Mouse (Mus musculus): ENCODE measurements around the gene Clec12b.
A peak's percentile ranks its signal among the peaks of the same experiment; 100 is the strongest.

Clec12b gene

GRCm38 (mm10) chr6:129385774-129386173, at the start of gene Clec12b:
Gene Clec12b (minus strand): TSS chr6:129385874.
- TF ChIP-seq GATA4 (IDR thresholded peaks at IDR 0.05; ENCODE audit: insufficient replicate concordance, low read length) = no peak

DNA sequence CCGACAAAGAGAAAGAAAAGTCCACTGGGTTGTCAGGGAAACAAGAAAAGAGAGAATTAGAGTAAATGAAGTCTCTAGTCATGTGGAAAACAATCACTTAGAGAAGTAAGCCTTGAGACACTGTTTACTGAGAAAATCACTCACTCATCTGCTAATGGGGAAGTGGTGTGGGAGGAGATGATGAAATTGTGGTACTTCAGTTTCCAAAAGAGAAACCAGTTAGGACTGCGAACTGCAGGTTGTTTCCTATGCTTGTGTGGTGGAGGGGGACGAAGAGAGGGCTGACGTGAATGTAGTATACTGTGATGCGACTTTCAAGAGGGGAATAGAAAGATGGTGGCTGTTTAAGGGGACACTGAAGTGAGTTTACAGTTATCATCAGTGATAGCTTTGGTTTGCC, 48.6 kb upstream of the Clec12b start:
- no peak for TF ChIP-seq GATA4 (IDR thresholded peaks at IDR 0.05; ENCODE audit: insufficient replicate concordance, low read length)

GRCm38 (mm10) chr6:129427281-129427680, 41.6 kb upstream of the Clec12b start:
- no peak for TF ChIP-seq GATA4 (IDR thresholded peaks at IDR 0.05; ENCODE audit: insufficient replicate concordance, low read length)

GRCm38 (mm10) chr6:129425812-129426211, 40.1 kb upstream of the Clec12b start:
- TF ChIP-seq GATA4 (IDR thresholded peaks at IDR 0.05; ENCODE audit: insufficient replicate concordance, low read length) = peak; percentile 86; the same call in 1 of the 2 replicates

DNA sequence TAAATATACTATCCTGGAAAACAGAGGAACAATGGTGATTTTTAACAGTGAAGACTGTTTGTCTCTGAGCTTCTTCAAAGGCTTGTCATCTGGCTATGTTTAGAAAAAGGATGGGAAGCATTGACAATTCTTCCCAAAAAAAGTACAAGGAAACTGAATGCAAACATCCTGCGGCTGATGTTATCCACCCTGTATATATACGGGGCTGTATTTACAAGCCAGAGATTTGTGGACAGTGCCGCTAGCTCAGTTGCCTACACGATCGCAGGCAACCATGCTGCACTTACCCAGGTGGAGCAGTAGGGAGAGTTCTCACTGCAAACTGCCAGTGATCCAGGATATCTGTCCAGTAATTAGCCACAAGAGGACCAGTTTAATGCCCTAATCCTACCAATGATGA, 39.5 kb upstream of the Clec12b start:
- TF ChIP-seq GATA4 (IDR thresholded peaks at IDR 0.05; ENCODE audit: insufficient replicate concordance, low read length) = no peak

DNA sequence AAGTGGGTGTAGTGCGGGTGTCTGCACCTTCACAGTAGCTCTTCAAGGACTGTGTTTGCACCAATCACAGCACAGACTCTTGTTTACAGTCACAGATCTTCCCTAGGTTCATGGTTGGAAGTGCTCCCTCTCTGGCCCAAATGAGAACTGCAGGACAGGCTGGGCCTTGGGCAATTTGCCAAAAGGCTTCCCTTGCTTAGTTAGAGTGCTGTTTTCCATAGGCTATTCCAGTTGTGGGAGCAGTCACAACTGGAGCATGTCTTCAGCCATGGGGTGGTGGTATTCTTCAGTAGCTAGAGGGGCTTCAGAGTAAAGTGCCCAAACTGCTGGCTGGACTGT, 38.0 kb upstream of the Clec12b start:
- no peak for TF ChIP-seq GATA4 (IDR thresholded peaks at IDR 0.05; ENCODE audit: insufficient replicate concordance, low read length)

GRCm38 (mm10) chr6:129423040-129423733, 37.5 kb upstream of the Clec12b start:
- TF ChIP-seq GATA4 (IDR thresholded peaks at IDR 0.05; ENCODE audit: insufficient replicate concordance, low read length) = no peak

DNA sequence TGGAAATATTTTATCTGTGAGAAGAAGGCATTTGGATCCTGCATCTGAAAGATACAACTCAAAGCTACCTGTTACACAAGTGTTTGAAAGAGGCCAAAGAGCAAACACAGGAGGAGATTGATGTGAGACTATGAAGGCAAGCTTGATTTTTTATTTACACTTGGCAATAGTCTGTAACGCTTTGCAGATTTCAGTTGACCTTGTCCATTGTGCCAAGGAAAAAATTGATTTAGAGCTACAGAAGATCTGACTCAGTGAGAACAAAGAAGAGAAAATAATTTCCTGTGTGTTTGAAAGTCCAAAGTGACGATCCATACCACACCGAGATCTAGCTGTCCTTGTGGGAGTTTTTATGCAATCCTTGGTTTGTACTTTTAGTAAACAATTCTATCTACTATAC, 36.6 kb upstream of the Clec12b start:
- TF ChIP-seq GATA4 (IDR thresholded peaks at IDR 0.05; ENCODE audit: insufficient replicate concordance, low read length) = no peak

DNA sequence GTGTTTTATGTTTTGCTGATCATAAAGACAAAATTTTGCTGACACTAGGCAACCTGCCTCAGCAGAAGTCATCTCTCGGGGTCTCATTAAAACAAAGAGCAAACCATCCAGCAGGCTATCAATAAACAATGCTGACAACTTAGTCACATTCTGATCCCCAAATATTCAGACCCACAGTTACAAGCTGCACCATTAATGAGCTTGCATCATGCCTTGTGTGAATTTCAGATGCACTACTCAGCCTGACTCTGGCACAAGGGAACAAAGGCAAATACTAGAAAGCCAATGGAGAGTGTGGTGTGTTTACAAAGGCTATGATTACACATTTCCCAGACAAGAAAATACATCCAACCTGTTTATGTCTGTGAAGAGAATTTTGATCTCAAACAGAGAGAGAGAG, 28.5 kb upstream of the Clec12b start:
- TF ChIP-seq GATA4 (IDR thresholded peaks at IDR 0.05; ENCODE audit: insufficient replicate concordance, low read length) = no peak

GRCm38 (mm10) chr6:129408562-129408961, 22.9 kb upstream of the Clec12b start, which contains the start of gene Clec9a:
Gene Clec9a (plus strand): TSS chr6:129408862.
- no peak for TF ChIP-seq GATA4 (IDR thresholded peaks at IDR 0.05; ENCODE audit: insufficient replicate concordance, low read length)

DNA sequence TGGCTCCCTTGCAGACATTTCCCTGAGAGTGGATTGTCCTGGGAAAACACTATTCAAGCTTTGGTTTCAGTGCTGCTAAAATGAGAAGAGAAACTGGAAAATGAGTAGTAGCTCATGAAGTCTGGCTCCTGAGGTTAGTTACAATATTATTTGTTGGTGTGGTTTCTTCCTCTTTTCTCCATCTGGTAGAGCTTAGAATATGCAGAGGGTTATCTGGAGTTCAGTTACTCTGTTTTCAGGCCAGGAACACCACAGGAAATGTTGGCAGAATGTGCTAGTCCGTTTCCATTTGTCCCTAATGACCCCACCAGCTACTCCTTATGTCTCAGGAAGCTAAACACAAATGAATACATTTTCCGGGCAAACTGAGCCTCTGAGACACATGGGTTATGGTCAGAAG, 21.6 kb upstream of the Clec12b start:
- TF ChIP-seq GATA4 (IDR thresholded peaks at IDR 0.05; ENCODE audit: insufficient replicate concordance, low read length) = peak; percentile 73; the same call in 1 of the 2 replicates

DNA sequence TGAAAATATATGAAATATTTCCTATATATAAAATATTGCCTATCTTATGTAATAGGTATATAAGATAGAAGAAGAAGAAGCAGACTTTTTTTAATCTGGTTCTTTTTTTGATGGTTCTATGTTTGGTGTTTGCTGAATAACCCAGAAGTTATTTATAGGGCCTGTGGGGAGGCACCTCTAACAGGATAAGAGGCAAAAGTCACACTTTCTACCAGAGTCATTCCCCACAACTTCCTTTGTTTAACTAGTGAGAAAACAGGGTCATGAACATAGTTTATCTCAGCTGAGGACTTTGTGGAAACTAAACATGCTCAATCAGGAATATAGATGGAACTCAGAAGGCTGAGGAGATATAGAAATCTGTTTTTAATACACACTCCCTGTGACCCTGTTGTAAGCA, 20.3 kb upstream of the Clec12b start:
- no peak for TF ChIP-seq GATA4 (IDR thresholded peaks at IDR 0.05; ENCODE audit: insufficient replicate concordance, low read length)

DNA sequence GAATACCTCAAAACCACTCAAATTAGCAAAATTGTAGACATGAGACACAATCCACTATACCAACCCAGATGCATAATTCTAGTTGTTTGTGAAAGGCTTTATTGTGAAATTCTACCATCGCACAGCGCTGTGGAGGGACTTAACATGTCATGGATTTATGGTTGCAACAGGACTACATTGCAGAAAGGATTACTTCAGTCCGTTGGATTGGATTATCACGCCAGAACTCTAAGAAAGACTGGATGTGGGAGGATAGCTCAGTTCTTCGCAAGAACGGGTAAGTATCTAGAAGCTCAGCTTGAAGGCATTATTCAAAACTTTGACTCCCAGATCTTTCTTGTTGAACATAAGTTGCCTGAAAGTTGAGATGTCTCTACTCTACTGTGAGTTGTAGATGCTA, 17.7 kb upstream of the Clec12b start:
- no peak for TF ChIP-seq GATA4 (IDR thresholded peaks at IDR 0.05; ENCODE audit: insufficient replicate concordance, low read length)

DNA sequence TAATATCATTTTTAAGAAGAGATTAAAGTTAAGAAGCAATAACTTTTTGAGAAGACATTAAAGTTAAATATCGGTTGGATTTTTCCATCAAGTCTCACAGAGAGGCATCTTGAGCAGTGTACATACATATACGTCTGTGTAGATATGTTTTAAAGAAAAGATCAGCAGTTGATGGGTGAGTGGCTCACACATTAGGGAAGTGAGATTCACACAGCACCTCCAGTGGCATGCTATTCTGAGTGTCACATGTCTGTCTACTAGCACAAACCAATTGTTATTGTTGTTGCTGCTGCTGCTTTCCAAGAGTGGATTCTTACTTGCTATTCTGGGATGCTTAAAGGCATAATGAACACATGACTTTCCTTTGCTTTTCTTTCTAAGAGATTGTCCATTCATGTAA, 16.7 kb upstream of the Clec12b start:
- no peak for TF ChIP-seq GATA4 (IDR thresholded peaks at IDR 0.05; ENCODE audit: insufficient replicate concordance, low read length)

GRCm38 (mm10) chr6:129399945-129400344, 14.3 kb upstream of the Clec12b start:
- no peak for TF ChIP-seq GATA4 (IDR thresholded peaks at IDR 0.05; ENCODE audit: insufficient replicate concordance, low read length)

- TF ChIP-seq GATA4 (IDR thresholded peaks at IDR 0.05; ENCODE audit: insufficient replicate concordance, low read length) = peak; percentile 83
Observed at GRCm38 (mm10) chr6:129396997-129397396, 11.3 kb upstream of the Clec12b start, which contains the start of gene Clec1b. Gene Clec1b (plus strand): TSS chr6:129397297.

GRCm38 (mm10) chr6:129393732-129394131, 8.1 kb upstream of the Clec12b start:
- no peak for TF ChIP-seq GATA4 (IDR thresholded peaks at IDR 0.05; ENCODE audit: insufficient replicate concordance, low read length)
